8 mouse cellular contexts compared by ENCODE assay signal in the genomic region with DNA sequence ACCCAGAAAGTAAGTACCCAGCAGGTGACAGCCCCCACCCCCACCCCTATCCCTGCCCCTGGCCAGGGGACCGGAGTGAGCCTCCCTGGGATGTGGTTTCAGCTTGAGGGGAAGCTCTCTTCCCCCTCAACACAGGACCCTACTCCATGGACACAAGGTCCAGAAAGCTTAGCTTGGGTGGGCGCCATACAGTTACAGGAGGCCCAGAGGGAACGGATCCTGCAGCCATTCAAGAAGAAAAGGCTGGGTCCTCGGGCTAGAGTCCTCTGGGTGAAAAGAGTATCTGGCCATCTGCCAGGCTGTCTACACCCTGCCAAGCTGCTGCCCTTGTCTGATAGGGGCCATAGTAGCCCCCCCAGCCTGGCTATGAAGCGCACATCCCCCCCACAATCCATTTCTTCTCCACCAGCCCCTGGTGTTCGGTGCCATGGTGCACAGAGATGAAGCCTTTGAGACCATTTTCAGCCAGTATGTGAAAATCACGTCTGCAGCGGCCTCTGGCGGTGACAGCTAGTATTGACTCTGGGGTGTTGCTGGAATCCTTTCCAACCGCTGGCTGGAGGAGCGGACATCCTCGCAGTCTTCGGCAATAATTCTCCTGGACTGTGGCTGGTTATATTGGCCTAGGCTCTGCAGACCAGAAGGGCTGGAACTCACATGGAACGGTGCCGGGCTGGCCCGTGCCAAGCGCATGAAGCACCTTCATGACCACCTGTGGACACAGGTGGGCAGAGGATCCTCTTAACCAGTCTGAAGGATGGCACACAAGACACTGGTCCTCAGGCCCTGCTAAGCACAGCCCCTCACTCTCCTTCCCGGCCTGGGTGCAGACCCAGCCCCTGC. TPM values are rescaled to one million over a fixed set of nuclear protein-coding genes. Genes with fewer than 3 reads are reported as not detected.
DNase-seq lines count a peak whose midpoint lies in the region; ATAC-seq lines count a peak whose summit lies in the region.

No protein-coding gene starts in this region.

- H3K4me2 ChIP-seq in intestine, embryonic 14.5 days (ENCODE audit: low read length) = no peak overlapping the region
- no peak overlapping the region for H3K4me2 ChIP-seq in midbrain, embryonic 11.5 days

- H3K9me3 ChIP-seq in intestine, embryonic 14.5 days (ENCODE audit: control insufficient read depth, low read length) = no peaks in the 10 kb centered on the region
- no peaks in the 10 kb centered on the region for H3K9me3 ChIP-seq in midbrain, embryonic 11.5 days (ENCODE audit: control insufficient read depth, low read length)

- no peaks in the 10 kb centered on the region for H3K27me3 ChIP-seq in intestine, embryonic 14.5 days (replicated peaks; ENCODE audit: control insufficient read depth, insufficient read depth, low read length)
- no peaks in the 10 kb centered on the region for H3K27me3 ChIP-seq in midbrain, embryonic 11.5 days (ENCODE audit: control insufficient read depth, insufficient read depth, low read length)

- no peak overlapping the region for H3K9ac ChIP-seq in intestine, embryonic 14.5 days (ENCODE audit: low read length)
- H3K9ac ChIP-seq in midbrain, embryonic 11.5 days (ENCODE audit: low read length) = no peak overlapping the region

- H3K4me1 ChIP-seq in intestine, embryonic 14.5 days (replicated peaks; ENCODE audit: control insufficient read depth, insufficient read depth, low read length) = no peaks in the 10 kb centered on the region
- H3K4me1 ChIP-seq in midbrain, embryonic 11.5 days (ENCODE audit: control insufficient read depth, insufficient read depth, low read length) = no peaks in the 10 kb centered on the region; the same call in 1 of the 2 replicates

- no peak overlapping the region for H3K27ac ChIP-seq in intestine, embryonic 14.5 days (ENCODE audit: low read depth)
- H3K27ac ChIP-seq in midbrain, embryonic 11.5 days (ENCODE audit: low read depth, low read length) = no peak overlapping the region

- peak; percentile 58 for ATAC-seq in activated CD4-positive, CD25-positive, alpha-beta regulatory T cell, adult 4 months
- ATAC-seq in intestine, embryonic 14.5 days (replicated peaks; ENCODE audit: low FRiP score, low TSS enrichment, low read depth) = 0 out of 2 replicates have a peak, but pooled peaks have one; percentile 39
- ATAC-seq in midbrain, embryonic 11.5 days (ENCODE audit: low FRiP score) = peak; percentile 56

- peak; percentile 90 to 93 for DNase-seq in cerebellum, postnatal 25 days
- peak; percentile 90 for DNase-seq in gastrocnemius, adult 18-20 months (ENCODE audit: low spot score)
- peak; percentile 98 for DNase-seq in intestine, embryonic 14.5 days (ENCODE audit: low spot score)
- DNase-seq in left cerebral cortex, adult 9 months (ENCODE audit: low spot score in 2 of 2) = peak; percentile 61 to 89
- DNase-seq in midbrain, embryonic 11.5 days (ENCODE audit: low spot score, missing footprints) = peak; percentile 99
- DNase-seq in right cerebral cortex, postnatal 36 days (ENCODE audit: low spot score in 2 of 2) = peak; percentile 57 to 78
- DNase-seq in yolk sac, embryonic 10.5 days (ENCODE audit: low spot score) = peak; percentile 60

- peaks cover 27% of the 10 kb centered on the region for H3K36me3 ChIP-seq in intestine, embryonic 14.5 days (ENCODE audit: control insufficient read depth, insufficient read depth, low read length)
- peaks cover 6% of the 10 kb centered on the region for H3K36me3 ChIP-seq in midbrain, embryonic 11.5 days (ENCODE audit: control insufficient read depth, insufficient read depth, low read length)

- H3K4me3 ChIP-seq in intestine, embryonic 14.5 days (ENCODE audit: low read depth, low read length) = no peak overlapping the region
- H3K4me3 ChIP-seq in midbrain, embryonic 11.5 days (ENCODE audit: low read depth, low read length) = no peak overlapping the region

- WGBS in intestine, embryonic 14.5 days = 38% methylated on average over 18 of the region's 18 CpGs
- WGBS in midbrain, embryonic 11.5 days = 47% methylated on average over 18 of the region's 18 CpGs

RNA-seq across cellular contexts. Expression of gene Cerk, which starts 50.8 kb away (rescaled TPM):
- polyA plus RNA-seq in activated CD4-positive, CD25-positive, alpha-beta regulatory T cell, adult 4 months (2017; shearing (Covaris generic)) = 1 to 10 TPM; 5.1 to 5.7 TPM
- 1 to 10 TPM; 4.3 to 5.1 TPM for total RNA-seq in gastrocnemius, adult 18-20 months (2021)
- polyA plus RNA-seq in intestine, embryonic 14.5 days (2014; fragmentation: Nextera tagmentation; extraction: Ambion mirVana) = 11.5 and 11.7 TPM in 2 replicates
- 17.3 and 19.9 TPM in 2 replicates for polyA plus RNA-seq in midbrain, embryonic 11.5 days (2014; fragmentation: Nextera tagmentation; extraction: Ambion mirVana)
